In the genomic region with DNA sequence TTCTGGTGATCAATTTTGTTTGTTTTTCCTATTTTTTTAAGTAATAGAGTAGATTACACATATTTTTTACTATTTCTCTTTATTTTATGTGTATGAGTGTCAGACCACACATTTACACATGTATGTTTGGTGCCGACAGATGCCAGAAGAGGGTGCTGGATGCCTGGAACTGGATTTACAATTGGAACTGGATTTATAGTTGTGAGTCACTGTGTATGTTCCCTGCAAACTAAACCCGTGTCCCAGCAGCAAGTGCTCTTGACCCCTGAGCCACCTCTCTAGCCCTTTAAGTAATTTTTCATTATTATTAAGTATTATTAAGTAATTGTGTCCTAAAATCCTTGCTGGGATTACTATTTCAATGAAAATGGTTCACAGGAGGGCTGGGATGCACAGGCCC, we compare ENCODE assay signal across 11 mouse cellular contexts.
"Had no signal": no experiment of that assay in that cellular context is flagged by ENCODE, and none has a peak within 500 bp of the region (broad histone marks: within the 10 kb centered on the region; RNA-seq: fewer than 3 reads in every experiment).

No protein-coding gene starts in this region.

- H3K4me3 ChIP-seq: left cerebral cortex, adult 2 months; liver, embryonic 13.5 days; midbrain, embryonic 12.5 days; midbrain, embryonic 15.5 days; neural tube, embryonic 12.5 days; neural tube, embryonic 15.5 days; stomach, embryonic 15.5 days had no signal

- H3K36me3 ChIP-seq: liver, embryonic 13.5 days; midbrain, embryonic 15.5 days; stomach, embryonic 15.5 days had no signal

- H3K4me1 ChIP-seq: midbrain, embryonic 12.5 days; midbrain, embryonic 15.5 days; neural tube, embryonic 12.5 days; neural tube, embryonic 15.5 days; stomach, embryonic 15.5 days had no signal

- H3K4me2 ChIP-seq: liver, embryonic 13.5 days; lung, embryonic 14.5 days; midbrain, embryonic 12.5 days; midbrain, embryonic 15.5 days; neural tube, embryonic 12.5 days; neural tube, embryonic 15.5 days; stomach, embryonic 15.5 days had no signal

- ATAC-seq: midbrain, embryonic 15.5 days had no signal

- H3K27ac ChIP-seq: left cerebral cortex, adult 2 months; liver, embryonic 13.5 days; macrophage; midbrain, embryonic 12.5 days; midbrain, embryonic 15.5 days; neural tube, embryonic 12.5 days; neural tube, embryonic 15.5 days; stomach, embryonic 15.5 days had no signal

- H3K9me3 ChIP-seq: liver, embryonic 13.5 days; midbrain, embryonic 12.5 days; midbrain, embryonic 15.5 days; neural tube, embryonic 12.5 days; neural tube, embryonic 15.5 days; stomach, embryonic 15.5 days had no signal

- H3K9ac ChIP-seq: liver, embryonic 13.5 days; lung, embryonic 14.5 days; midbrain, embryonic 12.5 days; midbrain, embryonic 15.5 days; neural tube, embryonic 12.5 days; neural tube, embryonic 15.5 days; stomach, embryonic 15.5 days had no signal

- DNase-seq: layer of hippocampus, postnatal 36 days; right cerebral cortex, postnatal 25 days had no signal

- H3K27me3 ChIP-seq: liver, embryonic 13.5 days; midbrain, embryonic 12.5 days; midbrain, embryonic 15.5 days; neural tube, embryonic 12.5 days; neural tube, embryonic 15.5 days; stomach, embryonic 15.5 days had no signal
